Mouse (Mus musculus) C2C12 (cell line): ENCODE data around the gene Ccdc57. TPM values are rescaled to one million over a fixed set of nuclear protein-coding genes. Genes with fewer than 3 reads are reported as not detected.

Experiments used
- H3K27me3 ChIP-seq: one replicate; pipeline ENCODE4 v1.6.1; 2011; ENCODE audit not compliant: control insufficient read depth, insufficient read depth, insufficient read length
- H3K36me3 ChIP-seq: one replicate; pipeline ENCODE4 v1.6.1; 2011; ENCODE audit not compliant: control insufficient read depth, insufficient read depth
- H3K4me3 ChIP-seq: one replicate; pipeline ENCODE4 v1.5.1; 2011; ENCODE audit warnings: mild to moderate bottlenecking, control low read depth; ENCODE audit not compliant: poor library complexity, insufficient read depth, severe bottlenecking
- H3K79me2 ChIP-seq: one replicate; pipeline ENCODE4 v1.6.1; 2011; ENCODE audit not compliant: control insufficient read depth, insufficient read depth
- H3K79me3 ChIP-seq: one replicate; pipeline ENCODE4 v1.6.1; 2011; ENCODE audit warnings: low read depth, control low read depth
- H3ac ChIP-seq: one replicate; pipeline ENCODE3; 2011; ENCODE audit warnings: low read depth; ENCODE audit not compliant: control insufficient read depth, insufficient read length
- CEBPB ChIP-seq: IDR thresholded peaks from one replicate; pipeline ENCODE4 v1.6.1; 2011; ENCODE audit warnings: low read depth, mild to moderate bottlenecking, control low read depth, moderate library complexity
- CTCF ChIP-seq: IDR thresholded peaks from one replicate; pipeline ENCODE4 v1.5.1; 2011; ENCODE audit not compliant: control insufficient read depth, insufficient read depth, insufficient read length
- FOSL1 ChIP-seq: IDR thresholded peaks from one replicate; pipeline ENCODE4 v1.8.0; 2011; ENCODE audit warnings: mild to moderate bottlenecking, low read length; ENCODE audit not compliant: poor library complexity, insufficient read depth, severe bottlenecking
- MAX ChIP-seq: IDR thresholded peaks from one replicate; pipeline ENCODE4 v1.6.1; 2011; ENCODE audit warnings: mild to moderate bottlenecking, control low read depth
- MYOD1 ChIP-seq: IDR thresholded peaks from one replicate; pipeline ENCODE4 v1.6.1; 2011; ENCODE audit warnings: low read depth; ENCODE audit not compliant: control insufficient read depth, insufficient read length
- MYOG ChIP-seq: IDR thresholded peaks from one replicate; pipeline ENCODE4 v1.6.1; 2011; ENCODE audit not compliant: control insufficient read depth, insufficient read length; ENCODE audit errors: extremely low read depth
- USF1 ChIP-seq: IDR thresholded peaks from one replicate; pipeline ENCODE4 v1.6.1; 2011; ENCODE audit warnings: low read depth, mild to moderate bottlenecking, control low read depth, moderate library complexity
- polyA plus RNA-seq: library from polyadenylated mRNA; unstranded; fragments of >200 nt; fragmentation: generic; extraction: Trizol; gene quantifications from one replicate; pipeline ENCODE4 v1.2.1, GENCODE M21; 2012; ENCODE audit warnings: missing spikeins

The Ccdc57 gene
- polyA plus RNA-seq, 1 experiment, result 1.1 TPM

DNA sequence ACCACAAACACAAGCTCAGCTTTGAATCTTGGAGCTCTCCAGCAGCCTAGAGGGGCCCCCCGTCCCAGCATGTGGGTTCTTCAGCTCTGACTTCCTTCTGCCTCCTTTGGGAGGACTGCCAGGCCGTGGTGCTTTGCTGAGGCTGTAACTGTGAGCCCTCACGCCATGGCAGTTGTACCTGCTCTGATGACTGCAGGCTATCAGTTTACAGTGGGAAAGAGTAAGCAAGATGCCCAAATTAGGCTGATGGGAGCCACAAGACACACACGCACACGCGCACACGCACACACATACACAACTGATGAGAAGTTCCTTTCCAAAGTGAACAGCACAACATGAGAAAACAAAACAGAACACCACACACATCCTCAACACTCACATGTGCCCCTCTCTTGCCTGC is 30.2 kb upstream of the Ccdc57 start:
- H3K79me3 ChIP-seq, result peaks cover 7% of the 10 kb centered on the region
- H3ac ChIP-seq, result no peak overlapping the region
- H3K79me2 ChIP-seq, result peaks cover 46% of the 10 kb centered on the region
- no peaks in the 10 kb centered on the region for H3K27me3 ChIP-seq
- TF ChIP-seq CEBPB (no peak), USF1 (no peak), CTCF (no peak), FOSL1 (no peak), MYOD1 (no peak), MYOG (no peak), MAX (no peak)
- H3K4me3 ChIP-seq, result no peak overlapping the region
- H3K36me3 ChIP-seq, result peaks cover 69% of the 10 kb centered on the region

DNA sequence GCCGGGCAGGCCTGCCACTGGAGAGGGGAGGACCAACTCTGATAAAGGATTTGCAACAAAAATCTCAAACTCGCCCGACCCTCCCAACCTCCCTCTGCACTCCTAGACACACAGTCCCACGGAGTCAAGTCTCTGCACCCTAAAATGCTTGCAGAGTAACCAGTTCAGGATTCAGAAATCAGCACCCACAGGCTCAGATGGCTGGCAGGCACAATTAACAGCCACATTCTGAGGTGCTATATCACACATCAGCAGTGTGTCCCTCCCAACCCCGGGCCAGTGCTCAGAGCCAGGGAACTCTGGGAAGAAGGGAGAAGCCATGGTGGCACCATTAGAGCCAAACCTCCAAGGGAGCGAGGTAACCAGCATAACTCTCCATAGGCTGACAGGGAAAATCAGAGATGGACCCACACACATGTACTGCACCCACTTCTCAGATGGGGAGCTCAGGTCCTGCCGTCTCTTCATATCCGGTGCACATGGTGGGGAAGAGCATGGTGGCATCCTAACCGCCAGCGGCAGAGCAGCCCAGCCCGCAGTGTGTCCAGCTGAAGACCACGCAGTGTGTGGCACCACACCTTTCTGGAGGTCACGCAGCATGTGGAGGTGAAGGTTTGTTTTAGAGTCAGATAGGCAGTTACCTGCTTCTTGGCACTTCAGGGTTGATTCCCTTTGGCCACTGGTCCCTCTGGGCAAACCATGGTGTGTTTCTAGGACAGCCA is 29.5 kb upstream of the Ccdc57 start:
- Histone ChIP-seq H3K79me3 (peaks cover 7% of the 10 kb centered on the region), H3K27me3 (no peaks in the 10 kb centered on the region), H3ac (no peak overlapping the region), H3K4me3 (no peak overlapping the region), H3K79me2 (peaks cover 46% of the 10 kb centered on the region), H3K36me3 (peaks cover 65% of the 10 kb centered on the region)
- TF ChIP-seq CEBPB (no peak), MYOG (no peak), USF1 (no peak), MYOD1 (no peak), MAX (no peak)

DNA sequence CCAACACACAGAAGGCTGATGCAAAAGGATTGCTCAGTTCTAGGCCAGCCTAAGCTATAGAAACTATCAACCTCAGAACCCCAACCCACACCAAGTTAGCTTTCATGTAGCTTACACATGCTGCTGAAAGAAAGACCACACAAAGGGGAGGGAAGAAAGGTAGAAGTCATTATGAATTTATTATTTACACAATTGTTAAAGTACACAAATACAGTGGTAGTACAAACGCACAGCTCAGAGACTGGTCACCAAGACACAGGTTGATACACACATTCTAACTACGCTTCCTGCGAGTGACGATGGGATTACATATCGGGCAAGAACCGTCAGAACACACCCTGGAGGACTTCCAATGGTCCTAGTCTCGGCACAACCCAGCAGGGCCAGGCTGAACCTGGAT is 28.9 kb upstream of the Ccdc57 start:
- Histone ChIP-seq H3K79me2 (peaks cover 46% of the 10 kb centered on the region), H3K27me3 (no peaks in the 10 kb centered on the region), H3K79me3 (peaks cover 6% of the 10 kb centered on the region), H3ac (no peak overlapping the region), H3K4me3 (no peak overlapping the region), H3K36me3 (peaks cover 59% of the 10 kb centered on the region)
- TF ChIP-seq FOSL1 (no peak), CTCF (no peak), MYOD1 (no peak), MAX (no peak), CEBPB (no peak), USF1 (no peak), MYOG (no peak)

GRCm38 (mm10) chr11:120960248-120960647 is 27.6 kb upstream of the Ccdc57 start:
- no peak overlapping the region for H3ac ChIP-seq
- H3K79me3 ChIP-seq, result peaks cover 6% of the 10 kb centered on the region
- no peak overlapping the region for H3K4me3 ChIP-seq
- peaks cover 46% of the 10 kb centered on the region for H3K36me3 ChIP-seq
- no peak for TF ChIP-seq CTCF
- no peak for TF ChIP-seq MYOD1
- no peaks in the 10 kb centered on the region for H3K27me3 ChIP-seq
- peaks cover 38% of the 10 kb centered on the region for H3K79me2 ChIP-seq

DNA sequence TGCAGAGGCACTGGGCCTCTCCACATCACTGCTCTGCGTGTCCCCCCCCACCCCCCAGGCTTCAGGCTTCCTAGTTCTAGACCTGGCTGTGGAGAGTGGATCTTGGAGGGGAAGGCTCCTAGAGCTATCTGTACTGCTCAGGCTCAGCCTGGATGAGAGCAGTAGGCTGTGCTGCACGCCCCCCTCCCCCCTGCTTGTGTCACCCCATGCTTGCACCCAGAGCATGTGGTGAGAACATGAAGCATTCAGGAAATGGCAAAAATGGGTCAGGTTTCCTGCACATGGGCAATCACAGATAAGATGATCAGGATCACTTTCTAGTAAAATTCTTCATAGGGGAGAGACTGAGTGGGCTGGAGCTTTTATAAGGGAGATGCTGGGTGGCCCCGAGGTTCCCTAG is 26.9 kb upstream of the Ccdc57 start:
- Histone ChIP-seq H3K36me3 (peaks cover 39% of the 10 kb centered on the region), H3ac (no peak overlapping the region), H3K79me3 (peaks cover 5% of the 10 kb centered on the region), H3K79me2 (peaks cover 31% of the 10 kb centered on the region), H3K27me3 (no peaks in the 10 kb centered on the region), H3K4me3 (no peak overlapping the region)
- TF ChIP-seq FOSL1 (no peak), MAX (no peak), CTCF (no peak), USF1 (no peak), CEBPB (no peak), MYOG (no peak), MYOD1 (no peak)

DNA sequence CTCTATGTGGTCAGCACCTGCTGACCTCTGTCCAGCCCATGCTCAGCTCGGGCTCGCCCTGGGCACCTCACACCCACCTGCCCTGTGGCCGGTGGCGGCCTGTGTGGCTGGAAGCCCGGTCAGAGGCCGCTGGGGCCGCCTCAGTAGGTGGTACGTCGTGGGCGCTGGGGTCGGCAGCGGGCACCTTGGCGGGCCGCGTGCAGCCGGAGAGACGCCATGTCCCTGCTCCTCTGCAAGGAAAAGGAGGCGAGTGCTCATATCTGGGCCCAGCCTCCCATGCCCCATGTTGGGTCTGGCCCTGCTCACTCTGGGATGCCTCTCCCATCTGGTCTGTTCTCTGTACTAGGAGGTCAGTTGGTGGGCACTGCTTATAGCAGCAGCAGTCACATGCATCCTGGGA is 26.4 kb upstream of the Ccdc57 start:
- Histone ChIP-seq H3K79me3 (peaks cover 4% of the 10 kb centered on the region), H3ac (no peak overlapping the region), H3K27me3 (no peaks in the 10 kb centered on the region), H3K79me2 (peaks cover 26% of the 10 kb centered on the region), H3K4me3 (no peak overlapping the region), H3K36me3 (peaks cover 34% of the 10 kb centered on the region)
- no peak for TF ChIP-seq MAX
- TF ChIP-seq MYOG, result no peak
- no peak for TF ChIP-seq CTCF
- TF ChIP-seq CEBPB, result no peak
- no peak for TF ChIP-seq USF1
- TF ChIP-seq FOSL1, result no peak
- no peak for TF ChIP-seq MYOD1
